Mouse (Mus musculus) kidney, adult 9 months (tissue): ENCODE measurements around the gene Btbd35f7.
"Not testable (repeated sequence)": the region's sequence is repeated elsewhere in the genome, so short reads cannot be mapped to it uniquely, and the experiment has no call there.

Experiments used
- DNase-seq: peaks from one replicate; pipeline ENCODE4 v3.0.0; 2022

Btbd35f7 gene

DNA sequence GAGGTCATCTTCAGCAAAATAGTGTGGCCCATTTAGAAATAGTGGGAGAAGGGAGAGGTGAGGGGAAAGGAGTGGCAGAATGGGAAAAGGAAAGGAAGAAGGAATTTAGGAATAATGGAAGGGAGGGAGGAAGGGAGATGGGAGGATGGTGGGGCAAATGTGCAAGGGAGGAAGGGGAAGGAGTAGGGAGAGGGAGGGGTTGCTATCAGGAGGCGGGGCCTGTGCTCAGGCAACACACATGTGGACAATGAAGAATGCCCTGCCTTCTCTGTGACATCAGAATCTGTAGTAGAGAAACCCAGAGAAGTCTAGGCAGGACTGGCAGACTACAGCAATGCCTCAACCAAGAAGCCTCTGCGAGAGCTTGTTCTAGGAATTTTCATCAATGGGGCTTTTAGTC, at the start of gene Btbd35f7:
TSS of gene Btbd35f7 (plus strand) at position 301 of the 400 bp plus-strand sequence.
- not testable (repeated sequence) for DNase-seq
